Mouse (Mus musculus): ENCODE data around the gene Gcnt1. TPM values are rescaled to one million over a fixed set of nuclear protein-coding genes. Genes with fewer than 3 reads are reported as not detected.

The Gcnt1 gene
- 18.5 and 19.0 TPM in 2 replicates for polyA plus RNA-seq (2015; fragmentation: Nextera tagmentation; extraction: Ambion mirVana)

DNA sequence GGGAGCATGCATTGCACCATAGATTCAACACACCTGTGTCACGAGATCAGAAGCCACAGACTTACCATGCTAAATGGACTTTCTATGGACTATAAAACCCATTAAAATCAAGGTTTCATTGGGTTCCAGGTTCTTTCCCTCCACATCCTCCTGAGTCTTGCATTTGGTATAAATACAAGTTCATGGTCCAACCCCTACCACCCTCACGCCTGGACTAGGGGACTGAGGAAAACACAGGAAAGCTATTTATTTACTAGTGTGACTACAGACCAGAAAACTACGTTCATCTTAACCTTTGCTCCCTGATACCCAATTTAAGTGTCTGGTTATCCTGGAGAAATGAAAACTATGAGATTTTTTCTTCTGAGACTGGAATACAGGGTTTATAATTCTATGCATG lies at the start of gene Gcnt1:
Gene Gcnt1 (minus strand): TSS at position 144 of the 400 bp plus-strand sequence.
- H3K4me1 ChIP-seq (replicated peaks), result peaks cover 8% of the 10 kb centered on the region; the same call in 1 of the 2 replicates
- ATAC-seq (ENCODE audit: insufficient read depth), result no peak
- no peaks in the 10 kb centered on the region for H3K9me3 ChIP-seq (replicated peaks)
- H3K36me3 ChIP-seq (replicated peaks), result no peaks in the 10 kb centered on the region
- H3K9ac ChIP-seq, result no peak within 1 kb of the TSS
- no peak within 1 kb of the TSS for H3K4me2 ChIP-seq
- no peak within 1 kb of the TSS for H3K4me3 ChIP-seq (replicated peaks)
- H3K27me3 ChIP-seq, result no peaks in the 10 kb centered on the region
- WGBS (ENCODE audit: insufficient replicate concordance), result 62% methylated on average over 3 of the region's 3 CpGs
- H3K27ac ChIP-seq (replicated peaks), result no peak within 1 kb of the TSS

DNA sequence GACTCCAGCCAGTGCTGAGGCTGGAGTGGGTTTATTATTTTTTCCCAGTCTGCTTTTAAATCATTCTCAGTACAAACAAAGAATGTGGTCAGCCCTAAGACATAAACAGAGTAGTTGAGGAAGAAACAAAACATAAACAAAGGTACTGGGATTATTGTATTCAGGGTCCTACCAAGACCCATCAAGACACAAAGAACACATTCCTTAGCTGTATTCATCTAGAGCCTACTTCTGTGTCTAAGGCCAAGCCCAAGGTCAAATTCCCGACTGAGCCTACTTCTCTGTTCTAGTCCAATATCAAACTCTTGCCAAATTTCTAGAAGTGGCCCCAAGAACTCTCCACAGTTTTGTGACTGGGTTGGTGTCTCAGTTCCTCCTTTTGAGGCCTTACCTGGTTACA lies 45.2 kb upstream of the Gcnt1 start:
- Histone ChIP-seq H3K4me1 (replicated peaks) (no peaks in the 10 kb centered on the region), H3K36me3 (replicated peaks) (no peaks in the 10 kb centered on the region), H3K27ac (replicated peaks) (no peak overlapping the region), H3K9ac (no peak overlapping the region), H3K4me2 (no peak overlapping the region), H3K4me3 (replicated peaks) (no peak overlapping the region), H3K9me3 (replicated peaks) (no peaks in the 10 kb centered on the region), H3K27me3 (no peaks in the 10 kb centered on the region)
- 53% methylated on average over 1 of the region's 1 CpGs for WGBS (ENCODE audit: insufficient replicate concordance)
- no peak for ATAC-seq (ENCODE audit: insufficient read depth)

DNA sequence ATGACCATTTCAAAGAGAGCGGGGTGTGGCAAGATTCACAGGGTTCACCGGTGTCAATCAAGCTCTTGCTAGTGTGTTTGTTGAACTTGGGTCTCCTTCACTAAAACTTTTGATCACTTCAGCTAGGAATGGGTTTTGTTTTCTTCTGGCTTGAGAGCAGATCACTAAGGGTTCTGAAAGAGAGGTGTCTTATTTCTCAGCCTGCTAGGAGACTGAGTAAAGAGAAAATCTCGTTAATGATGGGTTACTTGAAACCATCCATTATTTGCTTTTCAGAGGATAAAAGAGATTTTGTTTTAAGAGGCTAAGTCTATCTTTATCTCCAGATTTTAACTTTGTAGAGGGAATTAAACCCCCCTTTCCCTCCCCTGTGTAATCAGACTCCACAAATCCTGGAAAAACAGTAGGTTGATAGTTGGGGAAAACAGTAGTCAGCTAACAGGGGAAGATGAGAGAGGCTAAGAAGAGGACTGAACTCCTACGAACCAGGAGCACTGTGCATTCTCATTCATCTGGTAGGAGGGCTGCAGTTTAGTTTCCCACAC lies 40.3 kb upstream of the Gcnt1 start:
- H3K4me3 ChIP-seq (replicated peaks), result no peak overlapping the region
- peaks cover 16% of the 10 kb centered on the region for H3K4me1 ChIP-seq (replicated peaks)
- H3K36me3 ChIP-seq (replicated peaks), result no peaks in the 10 kb centered on the region
- no peak for ATAC-seq (ENCODE audit: insufficient read depth)
- H3K27me3 ChIP-seq, result no peaks in the 10 kb centered on the region
- H3K9ac ChIP-seq, result no peak overlapping the region
- no peaks in the 10 kb centered on the region for H3K9me3 ChIP-seq (replicated peaks)
- 47% methylated on average over 4 of the region's 4 CpGs for WGBS (ENCODE audit: insufficient replicate concordance)
- no peak overlapping the region for H3K4me2 ChIP-seq
- H3K27ac ChIP-seq (replicated peaks), result no peak overlapping the region

GRCm38 (mm10) chr19:17410465-17411065 lies 37.9 kb upstream of the Gcnt1 start:
- H3K27me3 ChIP-seq, result no peaks in the 10 kb centered on the region
- no peaks in the 10 kb centered on the region for H3K9me3 ChIP-seq (replicated peaks)
- H3K36me3 ChIP-seq (replicated peaks), result no peaks in the 10 kb centered on the region
- peak overlapping the region; percentile 66 for H3K27ac ChIP-seq (replicated peaks)
- H3K4me2 ChIP-seq, result 0 out of 2 replicates have a peak overlapping the region, but pooled peaks have one; percentile 3
- peaks cover 16% of the 10 kb centered on the region for H3K4me1 ChIP-seq (replicated peaks)
- peak; percentile 54 for ATAC-seq (ENCODE audit: insufficient read depth)
- WGBS (ENCODE audit: insufficient replicate concordance), result 34% methylated on average over 5 of the region's 5 CpGs
- H3K4me3 ChIP-seq (replicated peaks), result no peak overlapping the region
- H3K9ac ChIP-seq, result no peak overlapping the region

DNA sequence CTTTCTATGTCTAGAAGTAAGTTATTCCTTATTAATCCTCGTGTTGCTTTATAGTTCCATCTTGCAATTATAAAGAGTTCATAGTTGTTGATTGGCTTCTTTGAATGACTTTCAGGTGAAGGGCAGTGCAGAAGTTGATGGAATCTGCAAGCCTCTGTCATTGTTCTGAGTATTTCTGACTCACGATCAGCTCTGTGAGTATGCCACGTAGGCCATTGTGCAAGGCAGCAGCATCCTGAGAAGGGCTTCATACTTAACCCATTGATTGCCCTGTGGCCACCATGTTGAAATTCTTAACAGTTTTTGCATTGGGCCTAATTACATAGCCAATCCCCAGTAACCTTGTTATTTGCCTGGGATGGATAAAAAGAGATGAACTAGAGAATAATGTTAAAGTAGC lies 36.7 kb upstream of the Gcnt1 start:
- H3K4me3 ChIP-seq (replicated peaks), result no peak overlapping the region
- no peaks in the 10 kb centered on the region for H3K9me3 ChIP-seq (replicated peaks)
- no peak overlapping the region for H3K4me2 ChIP-seq
- H3K27ac ChIP-seq (replicated peaks), result 0 out of 2 replicates have a peak overlapping the region, but pooled peaks have one; percentile 10
- WGBS (ENCODE audit: insufficient replicate concordance), result 37% methylated on average over 3 of the region's 3 CpGs
- no peak for ATAC-seq (ENCODE audit: insufficient read depth)
- H3K27me3 ChIP-seq, result no peaks in the 10 kb centered on the region
- H3K9ac ChIP-seq, result no peak overlapping the region
- no peaks in the 10 kb centered on the region for H3K36me3 ChIP-seq (replicated peaks)
- peaks cover 16% of the 10 kb centered on the region for H3K4me1 ChIP-seq (replicated peaks)

GRCm38 (mm10) chr19:17408591-17408990 lies 35.9 kb upstream of the Gcnt1 start:
- no peaks in the 10 kb centered on the region for H3K27me3 ChIP-seq
- H3K27ac ChIP-seq (replicated peaks), result no peak overlapping the region
- no peaks in the 10 kb centered on the region for H3K9me3 ChIP-seq (replicated peaks)
- H3K36me3 ChIP-seq (replicated peaks), result no peaks in the 10 kb centered on the region
- H3K9ac ChIP-seq, result no peak overlapping the region
- H3K4me3 ChIP-seq (replicated peaks), result no peak overlapping the region
- ATAC-seq (ENCODE audit: insufficient read depth), result peak; percentile 37; the same call in 1 of the 2 replicates
- H3K4me2 ChIP-seq, result no peak overlapping the region
- H3K4me1 ChIP-seq (replicated peaks), result peaks cover 16% of the 10 kb centered on the region

DNA sequence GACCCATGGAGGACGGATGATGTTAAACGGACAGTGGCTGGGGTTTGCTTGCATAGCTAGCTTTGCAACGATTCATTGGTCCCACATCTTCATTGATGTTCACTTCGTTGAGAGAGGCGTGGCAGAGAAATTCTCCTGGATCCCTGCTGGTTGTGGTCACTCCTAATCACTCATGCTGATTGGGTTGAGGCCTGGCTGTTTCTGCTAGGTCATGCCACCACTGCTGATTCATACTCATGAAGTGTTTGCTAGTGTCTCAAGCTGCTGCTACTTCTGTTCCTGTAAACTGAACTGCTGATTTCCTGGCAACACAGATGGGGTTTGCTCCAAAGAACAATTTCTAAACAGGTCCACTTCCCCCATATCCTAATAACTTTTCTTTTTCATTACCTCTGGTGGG lies 34.2 kb upstream of the Gcnt1 start:
- Histone ChIP-seq H3K4me3 (replicated peaks) (no peak overlapping the region), H3K36me3 (replicated peaks) (no peaks in the 10 kb centered on the region), H3K27ac (replicated peaks) (0 out of 2 replicates have a peak overlapping the region, but pooled peaks have one; percentile 41), H3K4me2 (no peak overlapping the region), H3K27me3 (no peaks in the 10 kb centered on the region), H3K4me1 (replicated peaks) (peaks cover 16% of the 10 kb centered on the region), H3K9ac (no peak overlapping the region), H3K9me3 (replicated peaks) (no peaks in the 10 kb centered on the region)
- 73% methylated on average over 5 of the region's 5 CpGs for WGBS (ENCODE audit: insufficient replicate concordance)
- ATAC-seq (ENCODE audit: insufficient read depth), result peak; percentile 69; the same call in 1 of the 2 replicates

GRCm38 (mm10) chr19:17403175-17403574 lies 30.5 kb upstream of the Gcnt1 start:
- ATAC-seq (ENCODE audit: insufficient read depth), result no peak
- 67% methylated on average over 4 of the region's 4 CpGs for WGBS (ENCODE audit: insufficient replicate concordance)
- H3K9me3 ChIP-seq (replicated peaks), result no peaks in the 10 kb centered on the region

DNA sequence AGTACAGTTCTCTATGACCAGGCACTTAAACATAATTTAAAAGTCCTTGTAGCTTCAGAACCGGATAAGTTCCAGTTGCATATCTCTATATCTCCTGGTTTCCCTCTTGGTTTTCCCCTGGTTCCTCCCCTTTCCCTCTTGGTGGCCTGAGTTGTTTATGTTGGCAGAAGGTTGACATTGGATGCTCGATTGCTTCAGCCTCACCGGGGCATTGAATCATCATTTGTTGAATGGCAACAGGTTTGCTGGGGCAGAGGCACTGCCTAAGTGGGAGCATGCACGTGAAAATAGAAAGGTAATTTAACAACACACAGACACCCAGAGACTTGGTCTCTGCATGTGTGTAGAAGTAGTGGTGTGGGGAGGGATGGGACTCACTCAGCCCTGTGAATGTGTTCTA lies 27.9 kb upstream of the Gcnt1 start:
- no peak overlapping the region for H3K27ac ChIP-seq (replicated peaks)
- H3K4me1 ChIP-seq (replicated peaks), result peaks cover 17% of the 10 kb centered on the region
- H3K27me3 ChIP-seq, result no peaks in the 10 kb centered on the region
- no peak overlapping the region for H3K4me3 ChIP-seq (replicated peaks)
- WGBS (ENCODE audit: insufficient replicate concordance), result 70% methylated on average over 4 of the region's 4 CpGs
- peaks cover 47% of the 10 kb centered on the region for H3K36me3 ChIP-seq (replicated peaks)
- no peak overlapping the region for H3K9ac ChIP-seq
- no peak overlapping the region for H3K4me2 ChIP-seq
- no peaks in the 10 kb centered on the region for H3K9me3 ChIP-seq (replicated peaks)
- no peak for ATAC-seq (ENCODE audit: insufficient read depth)

More at GRCm38 (mm10) chr19:17403175-17403574, 30.5 kb upstream of the Gcnt1 start:
- H3K4me3 ChIP-seq (replicated peaks), result no peak overlapping the region
- no peak overlapping the region for H3K4me2 ChIP-seq
- peaks cover 25% of the 10 kb centered on the region for H3K36me3 ChIP-seq (replicated peaks)
- no peak overlapping the region for H3K27ac ChIP-seq (replicated peaks)
- H3K4me1 ChIP-seq (replicated peaks), result 0 out of 2 replicates have a peak, but pooled peaks cover 1% of the 10 kb centered on the region
- no peaks in the 10 kb centered on the region for H3K27me3 ChIP-seq
- H3K9ac ChIP-seq, result no peak overlapping the region

DNA sequence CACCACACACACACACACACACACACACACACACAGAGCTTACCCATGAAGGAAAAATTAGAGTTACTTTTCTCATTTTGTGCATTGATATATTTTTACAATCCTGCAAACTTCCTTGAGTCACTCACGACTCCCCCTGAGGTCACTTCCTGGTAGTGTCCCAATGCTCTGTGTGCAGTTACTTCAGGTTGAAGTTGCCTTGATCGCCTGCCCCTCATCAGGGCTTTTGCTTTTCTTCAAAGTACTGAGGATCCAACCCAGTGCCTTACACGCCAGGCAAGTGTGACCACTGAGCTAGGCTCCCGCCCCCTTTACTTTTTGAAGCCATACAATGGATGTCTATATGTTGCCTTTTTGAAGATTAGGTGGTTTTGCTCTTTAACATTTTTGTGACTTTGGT lies 27.3 kb upstream of the Gcnt1 start:
- Histone ChIP-seq H3K4me3 (replicated peaks) (no peak overlapping the region), H3K27me3 (no peaks in the 10 kb centered on the region), H3K27ac (replicated peaks) (no peak overlapping the region), H3K9me3 (replicated peaks) (no peaks in the 10 kb centered on the region), H3K4me1 (replicated peaks) (peaks cover 21% of the 10 kb centered on the region), H3K36me3 (replicated peaks) (peaks cover 47% of the 10 kb centered on the region), H3K4me2 (no peak overlapping the region), H3K9ac (no peak overlapping the region)
- WGBS (ENCODE audit: insufficient replicate concordance), result 77% methylated on average over 4 of the region's 4 CpGs
- no peak for ATAC-seq (ENCODE audit: insufficient read depth)

DNA sequence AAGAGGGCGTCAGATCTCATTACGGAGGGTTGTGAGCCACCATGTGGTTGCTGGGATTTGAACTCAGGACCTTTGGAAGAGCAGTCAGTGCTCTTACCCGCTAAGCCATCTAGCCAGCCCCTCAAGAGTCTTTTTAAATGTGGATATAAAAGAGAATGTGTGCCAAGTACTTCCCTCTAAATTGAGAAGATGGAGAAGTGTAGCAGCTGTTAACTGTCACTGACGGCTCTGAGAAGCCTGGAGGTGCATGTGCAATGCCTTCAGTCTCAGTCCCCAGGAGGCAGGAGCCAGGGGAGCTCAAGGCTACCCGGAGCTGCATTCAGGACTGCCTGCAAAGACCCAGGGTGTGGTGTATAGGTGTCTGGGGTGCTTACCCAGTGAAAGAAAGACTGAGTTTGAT lies 25.3 kb upstream of the Gcnt1 start:
- Histone ChIP-seq H3K9ac (no peak overlapping the region), H3K9me3 (replicated peaks) (no peaks in the 10 kb centered on the region), H3K27me3 (0 out of 2 replicates have a peak, but pooled peaks cover 3% of the 10 kb centered on the region), H3K27ac (replicated peaks) (no peak overlapping the region), H3K36me3 (replicated peaks) (peaks cover 47% of the 10 kb centered on the region), H3K4me3 (replicated peaks) (no peak overlapping the region), H3K4me2 (no peak overlapping the region), H3K4me1 (replicated peaks) (peaks cover 33% of the 10 kb centered on the region)
- no peak for ATAC-seq (ENCODE audit: insufficient read depth)
- 69% methylated on average over 5 of the region's 5 CpGs for WGBS (ENCODE audit: insufficient replicate concordance)

Measured in liver, embryonic 15.5 days (tissue).